Mouse (Mus musculus): ENCODE measurements at regions not wholly inside any gene's neighbourhood (a gene's known extent, or its start where the extent isn't known, plus 50 kb on each side); places are given as distances from the start of the nearest gene placed in this dataset.

DNA sequence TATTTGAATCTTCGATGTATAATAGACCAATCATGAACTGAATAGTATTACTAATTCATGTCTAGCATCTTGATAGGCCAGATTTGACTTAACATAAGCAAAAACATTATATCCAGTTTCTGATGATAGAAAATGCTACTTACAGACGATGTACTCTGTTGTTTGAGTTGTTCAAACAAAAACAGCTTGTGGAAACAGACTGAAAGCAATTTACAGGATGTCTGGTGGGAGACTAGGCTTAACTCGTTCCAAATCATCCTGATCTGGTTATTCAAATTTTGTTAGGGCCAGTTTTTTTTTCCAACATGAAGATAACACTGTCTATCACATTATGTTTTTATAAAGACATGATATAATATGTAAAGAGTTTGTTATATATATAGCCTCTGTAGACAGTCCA is 369.4 kb upstream of the Igbp1b start:
- TF ChIP-seq CTCF (IDR thresholded peaks at IDR 0.05) (no peak), EP300 (IDR thresholded peaks at IDR 0.05) (no peak)

Data from lung, postnatal 0 days (tissue).